Mouse (Mus musculus) monocyte, adult 5-6 weeks (primary cell): ENCODE data around the gene Ccnd3. TPM values are rescaled to one million over a fixed set of nuclear protein-coding genes. Genes with fewer than 3 reads are reported as not detected.
"Not testable (repeated sequence)": the region's sequence is repeated elsewhere in the genome, so short reads cannot be mapped to it uniquely, and the experiment has no call there.

Source experiments
- ATAC-seq: fragments of 153-309, 156-312 bp; replicated peaks from 2 replicates; pipeline ENCODE4 v1.8.0; 2017; ENCODE audit warnings: mild to moderate bottlenecking; ENCODE audit not compliant: low TSS enrichment, insufficient number of reproducible peaks, severe bottlenecking, poor library complexity, low FRiP score
- total RNA-seq: library from RNA; stranded (forward); fragments of 200-1000, 200-491, 200-594 nt; gene quantifications from 3 replicates; pipeline ENCODE4 v1.2.3, GENCODE M21; 2017

Gene Ccnd3
- total RNA-seq, 1 experiment from 2014 or later: 152 TPM

DNA sequence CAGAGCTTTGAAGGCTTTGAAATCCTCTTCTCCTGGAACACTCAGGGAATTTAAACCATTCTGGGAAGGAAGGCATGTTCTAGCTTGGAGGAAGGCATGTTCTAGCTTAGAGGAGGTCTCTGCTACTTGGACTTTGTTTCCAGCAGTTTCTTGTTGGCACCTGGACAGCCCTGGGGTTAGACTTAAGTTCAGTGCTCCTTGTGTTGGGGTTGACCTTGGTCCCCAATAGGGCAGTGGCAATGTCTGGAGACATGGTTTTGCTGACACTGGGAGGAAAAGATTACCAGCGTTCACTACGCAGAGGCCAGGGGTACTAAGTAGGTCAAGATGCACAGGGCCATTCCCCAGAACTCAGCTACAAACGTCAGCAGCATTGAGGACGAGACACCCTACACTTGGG lies 29.7 kb upstream of the Ccnd3 start:
- no peak for ATAC-seq

DNA sequence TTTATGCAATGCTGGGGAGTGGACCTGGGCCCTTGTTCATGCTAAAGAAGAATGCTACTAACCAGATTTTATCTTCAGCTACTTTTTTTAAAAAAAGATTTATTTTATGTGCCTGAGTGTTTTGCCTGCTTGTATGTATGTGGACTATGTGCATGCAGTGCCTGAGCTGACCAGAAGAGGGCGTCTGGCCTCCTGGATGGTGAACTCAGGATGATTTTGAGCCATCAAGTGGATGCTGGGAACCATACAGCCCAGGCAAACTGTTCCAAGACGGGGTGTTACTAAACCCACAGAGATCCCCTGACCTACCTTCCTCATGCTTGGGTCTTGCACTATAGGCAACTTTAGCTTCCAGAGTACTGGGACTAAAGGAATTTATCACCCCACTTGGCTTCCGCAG lies 29.1 kb upstream of the Ccnd3 start:
- ATAC-seq: no peak

DNA sequence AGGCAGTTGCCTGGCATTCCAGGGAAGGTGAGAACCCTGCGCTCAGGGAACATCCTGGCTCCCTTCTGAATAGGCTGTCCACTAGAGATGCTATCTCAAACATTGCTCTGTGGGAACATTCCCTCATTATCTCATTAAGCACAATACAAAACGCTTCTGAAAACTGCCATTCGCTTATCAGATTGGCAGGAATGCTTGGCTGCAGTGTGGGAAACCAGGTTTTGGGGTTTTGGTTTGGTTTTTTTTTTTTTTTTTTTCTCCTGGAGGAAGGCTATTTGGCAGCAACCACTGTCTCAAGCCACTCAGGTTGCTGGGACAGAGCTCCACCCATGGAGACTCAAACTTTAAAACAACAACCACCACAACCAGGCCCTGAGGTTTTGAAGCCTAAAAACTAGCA lies 25.0 kb upstream of the Ccnd3 start:
- ATAC-seq: no peak

DNA sequence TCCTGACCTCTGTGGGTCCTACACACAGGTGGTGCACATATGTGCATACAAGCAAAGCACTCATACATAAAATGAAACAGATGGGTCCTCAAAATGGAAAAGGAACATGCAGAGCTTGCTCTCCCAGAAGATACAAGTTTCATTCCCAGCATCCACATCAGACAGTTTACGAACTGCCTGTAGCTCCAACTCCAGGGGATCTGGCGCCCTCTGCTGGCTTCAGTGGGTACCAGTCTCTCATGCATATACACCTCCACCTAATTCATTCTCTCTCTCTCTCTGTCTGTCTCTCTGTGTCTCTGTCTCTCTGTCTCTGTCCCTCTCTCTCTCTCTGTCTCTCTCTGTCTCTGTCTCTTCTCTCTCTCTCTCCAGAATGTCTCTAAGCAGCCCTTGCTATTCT lies 22.4 kb upstream of the Ccnd3 start:
- peak; percentile 48; the same call in 1 of the 2 replicates for ATAC-seq

DNA sequence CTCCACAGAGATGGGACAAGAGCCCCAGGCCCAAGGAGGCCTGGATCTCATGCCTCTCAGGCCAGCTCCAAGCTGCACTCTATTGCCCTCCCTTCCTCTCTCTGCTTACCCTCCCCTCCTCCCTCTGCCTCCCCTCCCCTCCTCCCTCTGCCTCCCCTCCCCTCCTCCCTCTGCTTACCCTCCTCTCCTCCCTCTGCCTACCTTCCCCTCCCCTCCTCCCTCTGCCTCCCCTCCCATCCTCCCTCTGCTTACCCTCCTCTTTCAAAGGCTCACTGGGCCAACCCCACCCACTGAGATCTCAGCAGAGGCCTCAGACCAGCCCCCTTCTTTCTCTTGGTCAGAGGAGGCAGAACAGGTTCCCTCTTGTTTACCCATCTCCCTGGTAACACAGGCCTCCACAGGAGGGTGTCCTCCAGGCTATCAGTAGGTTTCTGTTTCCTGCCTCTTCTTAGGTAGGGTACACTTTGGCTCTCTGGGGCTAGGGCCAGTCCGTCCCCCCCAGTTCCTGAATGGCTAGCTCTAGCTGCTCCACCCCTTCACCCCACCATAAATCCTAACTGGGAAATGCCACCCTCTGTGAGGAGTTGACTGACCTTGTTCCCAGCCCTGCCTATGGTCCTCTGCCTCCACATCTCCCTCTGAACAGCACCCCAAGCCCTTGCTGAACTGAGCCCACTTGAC lies 20.5 kb upstream of the Ccnd3 start:
- no peak for ATAC-seq

GRCm38 (mm10) chr17:47484993-47485392 lies 19.9 kb upstream of the Ccnd3 start:
- no peak for ATAC-seq

DNA sequence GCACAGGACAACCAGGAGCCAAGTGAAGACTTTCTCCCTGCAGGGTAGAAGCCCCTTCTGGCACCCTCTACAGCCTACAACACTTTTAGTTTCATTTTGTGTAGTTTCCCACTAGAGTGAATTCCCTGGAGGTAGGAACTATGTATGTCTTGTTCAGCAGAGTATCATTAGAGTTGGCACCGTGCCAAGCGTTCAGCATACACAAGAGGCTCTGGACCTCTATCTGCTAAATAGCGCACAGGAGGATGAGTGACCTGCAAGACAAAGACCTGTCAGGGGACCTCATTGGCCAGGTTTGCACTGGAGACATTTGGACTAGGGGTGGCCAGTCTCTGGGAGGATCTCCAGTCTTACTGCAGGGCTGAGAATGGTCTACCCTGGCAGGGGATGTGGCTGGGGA lies 19.1 kb upstream of the Ccnd3 start:
- no peak for ATAC-seq

GRCm38 (mm10) chr17:47490791-47491190 lies 14.1 kb upstream of the Ccnd3 start:
- no peak for ATAC-seq

GRCm38 (mm10) chr17:47492731-47493130 lies 12.1 kb upstream of the Ccnd3 start:
- no peak for ATAC-seq

- ATAC-seq: no peak
Measured at GRCm38 (mm10) chr17:47493653-47494052, 11.2 kb upstream of the Ccnd3 start.

DNA sequence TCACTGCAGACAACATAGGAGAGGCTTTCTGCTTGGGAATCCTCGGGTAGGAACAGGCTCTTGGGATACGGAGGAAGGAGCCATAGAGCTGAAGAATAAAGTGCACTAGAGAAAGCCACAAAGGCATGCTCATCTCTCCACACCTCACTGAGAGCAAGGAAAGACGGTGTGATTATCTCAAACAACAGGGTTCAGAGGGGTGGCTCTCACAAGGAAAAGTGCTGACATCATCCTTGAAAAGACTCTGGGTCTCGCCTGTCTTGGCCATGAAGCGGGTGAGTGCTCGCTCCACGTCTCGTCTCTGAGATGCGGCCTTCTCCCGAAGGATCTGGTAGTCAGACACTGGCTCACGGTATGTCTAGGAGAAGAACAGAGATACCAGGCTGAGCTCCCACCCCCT lies 10.7 kb upstream of the Ccnd3 start:
- ATAC-seq: no peak

- ATAC-seq: no peak
Measured at GRCm38 (mm10) chr17:47501531-47501930, 3.3 kb upstream of the Ccnd3 start.

- ATAC-seq: peak; percentile 83
Measured at GRCm38 (mm10) chr17:47501946-47502706, 2.7 kb upstream of the Ccnd3 start, which contains the start of gene Taf8. Gene Taf8 (minus strand): TSS chr17:47502292.

- ATAC-seq: not testable (repeated sequence)
Measured at GRCm38 (mm10) chr17:47502707-47503045, 2.2 kb upstream of the Ccnd3 start.

DNA sequence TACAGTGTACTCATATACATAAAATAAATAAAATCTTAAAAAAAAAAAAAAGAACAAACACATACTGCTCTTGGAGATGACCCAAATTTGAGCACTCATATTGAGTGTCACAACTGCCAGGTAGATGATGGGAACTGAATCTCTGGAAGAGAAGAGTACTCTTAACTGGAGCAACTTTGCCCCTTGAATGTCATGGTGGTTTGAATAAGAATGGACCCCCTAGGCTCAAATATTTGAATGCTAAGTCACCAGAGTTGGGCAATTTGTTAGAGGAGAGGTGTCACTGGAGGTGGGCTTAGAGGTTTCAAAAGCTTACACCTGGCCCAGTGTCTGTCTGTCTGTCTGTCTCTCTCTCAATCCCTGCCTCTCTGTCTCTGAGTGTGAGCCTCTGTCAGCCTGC lies 1.2 kb upstream of the Ccnd3 start:
- no peak for ATAC-seq

GRCm38 (mm10) chr17:47504228-47504627 lies 623 bp upstream of the Ccnd3 start:
- ATAC-seq: no peak

- no peak for ATAC-seq
Measured at GRCm38 (mm10) chr17:47505566-47505965, 715 bp downstream of the Ccnd3 start.

DNA sequence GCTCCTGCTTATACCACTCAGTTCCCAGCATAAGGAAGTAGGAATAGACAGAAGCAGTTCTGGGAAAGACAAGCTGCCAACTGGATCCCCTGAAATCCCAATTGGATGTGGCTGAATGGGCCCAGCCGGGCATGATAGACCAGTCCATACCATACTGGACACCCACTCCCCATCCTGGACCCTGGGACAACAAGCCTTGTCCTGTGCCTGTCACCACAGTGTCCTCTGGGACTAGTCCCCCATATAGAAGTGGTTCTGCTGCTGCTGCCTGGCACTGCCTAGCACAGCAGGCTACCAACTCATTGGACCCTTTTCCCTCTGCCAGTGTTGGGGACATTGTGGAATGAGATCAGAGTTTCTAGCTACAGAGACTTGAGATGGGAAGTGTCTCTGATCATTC lies 1.2 kb downstream of the Ccnd3 start:
- no peak for ATAC-seq

DNA sequence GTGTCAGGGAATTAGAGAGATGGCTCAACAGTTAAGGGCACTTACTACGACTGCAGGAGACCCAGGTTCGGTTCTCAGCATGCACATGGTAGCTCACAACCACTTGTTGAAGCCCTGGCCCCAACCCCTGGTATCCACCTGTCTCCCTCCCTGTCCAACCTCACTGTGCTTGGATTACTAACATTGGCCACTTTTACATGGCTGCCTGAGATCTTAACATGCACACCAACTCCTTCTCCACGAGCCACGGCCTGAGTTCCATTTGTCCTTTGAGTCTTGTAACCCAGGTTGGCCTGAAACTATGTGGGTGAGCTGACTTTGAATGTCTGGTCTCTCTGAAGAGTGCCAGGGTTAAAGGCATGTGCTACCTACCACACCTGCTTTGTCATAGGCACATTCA lies 1.8 kb downstream of the Ccnd3 start:
- ATAC-seq: no peak

DNA sequence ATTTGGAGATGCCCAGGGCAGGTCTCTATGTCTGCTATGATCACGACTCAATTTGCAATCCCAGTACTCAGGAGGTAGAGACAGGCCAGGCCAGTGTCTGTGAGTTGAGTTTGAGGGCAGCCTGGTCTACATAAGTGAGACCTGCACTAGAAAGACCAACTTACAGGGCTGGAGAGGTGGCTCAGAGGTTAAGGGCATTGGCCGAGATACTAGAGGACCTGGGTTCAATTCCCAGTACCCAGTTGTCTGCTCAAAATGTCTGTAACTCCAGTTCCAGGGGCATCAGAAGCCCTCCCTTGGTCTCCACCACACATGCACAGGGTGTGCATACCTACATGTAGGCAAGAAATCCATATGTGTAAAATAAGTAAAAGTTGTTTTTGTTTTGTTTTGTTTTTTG lies 2.7 kb downstream of the Ccnd3 start:
- ATAC-seq: no peak
